23 mouse cellular contexts compared by ENCODE assay signal in genomic region chr13:64458181-64458580, GRCm38 (mm10). TPM values are rescaled to one million over a fixed set of nuclear protein-coding genes. Genes with fewer than 3 reads are reported as not detected.
DNase-seq lines count a peak whose midpoint lies in the region; ATAC-seq lines count a peak whose summit lies in the region.
"Had no signal": no experiment of that assay in that cellular context is flagged by ENCODE, and none has a peak within 500 bp of the region (broad histone marks: within the 10 kb centered on the region; RNA-seq: fewer than 3 reads in every experiment).

No protein-coding gene starts in this region.

- peak overlapping the region; percentile 45 for H3K4me2 ChIP-seq in liver, embryonic 13.5 days
- no peak overlapping the region for H3K4me2 ChIP-seq in liver, embryonic 11.5 days
- H3K4me2 ChIP-seq: heart, embryonic 15.5 days; kidney, embryonic 15.5 days; neural tube, embryonic 13.5 days had no signal

- no peak overlapping the region for H3K9ac ChIP-seq in liver, embryonic 13.5 days
- no peak overlapping the region for H3K9ac ChIP-seq in liver, embryonic 11.5 days (ENCODE audit: low read depth, low read length)
- H3K9ac ChIP-seq: forebrain, postnatal 0 days; heart, embryonic 15.5 days; kidney, embryonic 15.5 days; neural tube, embryonic 13.5 days had no signal

- no peak for DNase-seq in cerebellum, postnatal 4 days (ENCODE audit: low spot score in 2 of 2)
- DNase-seq in liver, embryonic 13.5 days: no peak
- no peak for DNase-seq in liver, embryonic 11.5 days (ENCODE audit: low spot score)
- peak; percentile 46 to 56 for DNase-seq in cerebellum, postnatal 10 days
- DNase-seq in adipocyte (ENCODE audit: low spot score): no peak
- no peak for DNase-seq in kidney, postnatal 4 days
- DNase-seq in Muller cell, postnatal 12 days (ENCODE audit: inconsistent ontology term): no peak
- DNase-seq: forebrain, postnatal 0 days; heart, adult 2 months; lung, adult 2 months; lung, postnatal 4 days; right cerebral cortex, postnatal 25 days; thymus, postnatal 14 days had no signal

- H3K4me1 ChIP-seq in liver, embryonic 13.5 days (replicated peaks): peaks cover 25% of the 10 kb centered on the region
- H3K4me1 ChIP-seq in liver, embryonic 11.5 days (replicated peaks; ENCODE audit: control insufficient read depth, insufficient read depth, low read length): no peaks in the 10 kb centered on the region
- H3K4me1 ChIP-seq: heart, embryonic 15.5 days; hindbrain, embryonic 10.5 days; kidney, embryonic 15.5 days; midbrain, embryonic 10.5 days; neural tube, embryonic 13.5 days had no signal

- 84% methylated on average over 14 of the region's 14 CpGs for WGBS in liver, embryonic 13.5 days (ENCODE audit: insufficient replicate concordance)
- WGBS in liver, embryonic 11.5 days: 89% methylated on average over 14 of the region's 14 CpGs

- peak; percentile 86 for ATAC-seq in cerebellum, adult (ENCODE audit: insufficient number of reproducible peaks, low FRiP score, low TSS enrichment)
- no peak for ATAC-seq in liver, embryonic 13.5 days (ENCODE audit: low read depth)
- no peak for ATAC-seq in liver, embryonic 11.5 days (replicated peaks; ENCODE audit: low FRiP score)
- ATAC-seq: forebrain, postnatal 0 days had no signal

- peak overlapping the region; percentile 69 for H3K27ac ChIP-seq in liver, embryonic 13.5 days
- no peak overlapping the region for H3K27ac ChIP-seq in liver, embryonic 11.5 days (ENCODE audit: low read depth, low read length)
- H3K27ac ChIP-seq: heart, adult 2 months; heart, embryonic 15.5 days; hindbrain, embryonic 10.5 days; kidney, embryonic 15.5 days; midbrain, embryonic 10.5 days; neural tube, embryonic 13.5 days; stomach, postnatal 0 days had no signal

- H3K36me3 ChIP-seq in liver, embryonic 13.5 days: no peaks in the 10 kb centered on the region
- no peaks in the 10 kb centered on the region for H3K36me3 ChIP-seq in liver, embryonic 11.5 days (ENCODE audit: control insufficient read depth, insufficient read depth, low read length)
- H3K36me3 ChIP-seq: heart, embryonic 15.5 days; hindbrain, embryonic 10.5 days; kidney, embryonic 15.5 days; midbrain, embryonic 10.5 days; neural tube, embryonic 13.5 days had no signal

- H3K27me3 ChIP-seq in liver, embryonic 13.5 days: no peaks in the 10 kb centered on the region
- no peaks in the 10 kb centered on the region for H3K27me3 ChIP-seq in liver, embryonic 11.5 days (replicated peaks; ENCODE audit: control insufficient read depth, insufficient read depth, low read length)
- H3K27me3 ChIP-seq: heart, embryonic 15.5 days; kidney, embryonic 15.5 days; neural tube, embryonic 13.5 days had no signal

- no peak overlapping the region for H3K4me3 ChIP-seq in liver, embryonic 13.5 days (replicated peaks)
- H3K4me3 ChIP-seq in liver, embryonic 11.5 days (ENCODE audit: low read depth, low read length): no peak overlapping the region
- H3K4me3 ChIP-seq: erythroblast, embryonic 14.5 days; heart, adult 2 months; heart, embryonic 15.5 days; hindbrain, embryonic 10.5 days; kidney, embryonic 15.5 days; midbrain, embryonic 10.5 days; neural tube, embryonic 13.5 days had no signal

- H3K9me3 ChIP-seq in liver, embryonic 13.5 days (replicated peaks): no peaks in the 10 kb centered on the region
- no peaks in the 10 kb centered on the region for H3K9me3 ChIP-seq in liver, embryonic 11.5 days (ENCODE audit: control insufficient read depth, low read length)
- H3K9me3 ChIP-seq: heart, embryonic 15.5 days; kidney, embryonic 15.5 days; neural tube, embryonic 13.5 days had no signal

RNA-seq across cellular contexts. Expression of gene Cdk20, which starts 26.1 kb away (rescaled TPM):
- polyA plus RNA-seq in liver, embryonic 13.5 days (2015; fragmentation: Nextera tagmentation; extraction: Ambion mirVana): 3.7 and 3.8 TPM in 2 replicates
- polyA plus RNA-seq in liver, embryonic 11.5 days (2014; fragmentation: Nextera tagmentation; extraction: Ambion mirVana): 6.4 and 7.9 TPM in 2 replicates

RNA-seq across cellular contexts. Expression of gene Fam240b, which starts 39.4 kb away (rescaled TPM):
- not detected in 2 replicates for polyA plus RNA-seq in liver, embryonic 13.5 days (2015; fragmentation: Nextera tagmentation; extraction: Ambion mirVana)
- not detected in 2 replicates for polyA plus RNA-seq in liver, embryonic 11.5 days (2014; fragmentation: Nextera tagmentation; extraction: Ambion mirVana)
- polyA plus RNA-seq: embryonic facial prominence, embryonic 11.5 days; erythroblast, embryonic 14.5 days; forebrain, postnatal 0 days; heart, adult 2 months; heart, embryonic 15.5 days; hindbrain, embryonic 10.5 days; intestine, embryonic 14.5 days; kidney, embryonic 15.5 days; lung, adult 2 months; midbrain, embryonic 10.5 days; neural tube, embryonic 13.5 days; stomach, postnatal 0 days had no signal

Comparison
In these comparisons a context has a peak if more than half of its experiments do, and no peak if none do; other contexts are left out.
1. DNase-seq: peak in cerebellum, postnatal 10 days (2 of 2); none in cerebellum, postnatal 4 days (0 of 2), liver, embryonic 13.5 days (single experiment), liver, embryonic 11.5 days (single experiment), adipocyte (single experiment), kidney, postnatal 4 days (0 of 2) and Muller cell, postnatal 12 days (single experiment).